Mouse (Mus musculus): ENCODE data around the gene Nucks1. TPM values are rescaled to one million over a fixed set of nuclear protein-coding genes. Genes with fewer than 3 reads are reported as not detected.

Nucks1 gene
- polyA plus RNA-seq, 1 experiment from 2014 or later = 64.1 TPM

- Histone ChIP-seq H3K36me3 (ENCODE audit: control insufficient read depth, insufficient read depth, low read length) (no peaks in the 10 kb centered on the region), H3K9me3 (replicated peaks; ENCODE audit: control insufficient read depth, low read length) (no peaks in the 10 kb centered on the region), H3K4me3 (replicated peaks; ENCODE audit: low read length) (no peak overlapping the region), H3K4me2 (ENCODE audit: low read depth, low read length) (no peak overlapping the region), H3K27me3 (ENCODE audit: control insufficient read depth, insufficient read depth, low read length) (no peaks in the 10 kb centered on the region), H3K9ac (ENCODE audit: low read length) (no peak overlapping the region), H3K4me1 (ENCODE audit: control insufficient read depth, insufficient read depth, low read length) (no peaks in the 10 kb centered on the region), H3K27ac (ENCODE audit: low read length) (no peak overlapping the region)
- 71% methylated on average over 2 of the region's 2 CpGs for WGBS
- no peak for ATAC-seq (ENCODE audit: insufficient read depth, low FRiP score)
Measured at GRCm38 (mm10) chr1:131879816-131880215, 30.5 kb upstream of the Nucks1 start.

DNA sequence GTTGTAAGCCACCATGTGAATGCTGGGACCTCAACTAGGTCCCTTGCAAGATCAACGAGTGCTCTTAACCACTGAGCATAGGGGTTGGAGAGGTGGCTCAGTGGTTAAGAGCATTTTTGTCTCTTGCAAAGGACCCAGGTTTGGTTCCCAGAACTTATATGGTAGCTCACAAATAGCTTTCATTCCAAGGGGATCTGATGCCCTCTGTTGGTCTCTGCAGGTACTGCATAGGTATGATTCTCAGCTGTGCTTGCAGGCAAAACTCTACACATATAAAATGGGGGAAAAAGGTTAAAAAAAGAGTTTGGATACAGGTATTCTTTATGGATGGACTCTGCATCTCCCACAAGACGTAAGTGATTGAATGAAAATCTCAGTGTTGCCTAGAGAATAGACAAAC, 27.5 kb upstream of the Nucks1 start:
- Histone ChIP-seq H3K27ac (ENCODE audit: low read length) (no peak overlapping the region), H3K27me3 (ENCODE audit: control insufficient read depth, insufficient read depth, low read length) (no peaks in the 10 kb centered on the region), H3K4me1 (ENCODE audit: control insufficient read depth, insufficient read depth, low read length) (no peaks in the 10 kb centered on the region), H3K9me3 (replicated peaks; ENCODE audit: control insufficient read depth, low read length) (no peaks in the 10 kb centered on the region), H3K36me3 (ENCODE audit: control insufficient read depth, insufficient read depth, low read length) (no peaks in the 10 kb centered on the region), H3K4me2 (ENCODE audit: low read depth, low read length) (no peak overlapping the region), H3K4me3 (replicated peaks; ENCODE audit: low read length) (no peak overlapping the region), H3K9ac (ENCODE audit: low read length) (no peak overlapping the region)
- 59% methylated on average over 2 of the region's 2 CpGs for WGBS
- no peak for ATAC-seq (ENCODE audit: insufficient read depth, low FRiP score)

DNA sequence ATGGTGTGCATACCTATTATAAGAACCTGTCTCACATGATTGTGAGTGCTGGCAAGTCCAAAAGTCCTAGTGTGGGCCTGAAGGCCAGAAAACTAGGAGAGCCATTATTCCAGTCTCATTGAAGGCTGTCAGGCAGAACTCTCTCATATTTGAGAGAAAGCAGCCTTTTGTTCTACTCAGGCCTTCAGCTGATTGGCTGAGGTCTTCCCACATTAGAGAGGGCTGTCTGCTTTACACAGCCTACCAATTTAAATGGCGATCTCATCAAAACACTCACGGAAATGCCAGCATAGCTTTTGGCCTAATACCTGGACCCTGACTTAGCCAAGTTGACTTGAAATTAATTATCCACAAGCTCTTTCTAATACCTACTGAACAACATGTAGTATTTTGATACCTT, 24.2 kb upstream of the Nucks1 start:
- Histone ChIP-seq H3K27me3 (ENCODE audit: control insufficient read depth, insufficient read depth, low read length) (no peaks in the 10 kb centered on the region), H3K4me3 (replicated peaks; ENCODE audit: low read length) (no peak overlapping the region), H3K27ac (ENCODE audit: low read length) (no peak overlapping the region), H3K4me1 (ENCODE audit: control insufficient read depth, insufficient read depth, low read length) (no peaks in the 10 kb centered on the region), H3K36me3 (ENCODE audit: control insufficient read depth, insufficient read depth, low read length) (no peaks in the 10 kb centered on the region), H3K9ac (ENCODE audit: low read length) (no peak overlapping the region), H3K9me3 (replicated peaks; ENCODE audit: control insufficient read depth, low read length) (no peaks in the 10 kb centered on the region), H3K4me2 (ENCODE audit: low read depth, low read length) (no peak overlapping the region)
- 74% methylated on average over 2 of the region's 2 CpGs for WGBS
- ATAC-seq (ENCODE audit: insufficient read depth, low FRiP score) = no peak

GRCm38 (mm10) chr1:131886641-131887040, 23.7 kb upstream of the Nucks1 start:
- Histone ChIP-seq H3K9me3 (replicated peaks; ENCODE audit: control insufficient read depth, low read length) (no peaks in the 10 kb centered on the region), H3K36me3 (ENCODE audit: control insufficient read depth, insufficient read depth, low read length) (no peaks in the 10 kb centered on the region), H3K4me1 (ENCODE audit: control insufficient read depth, insufficient read depth, low read length) (no peaks in the 10 kb centered on the region), H3K9ac (ENCODE audit: low read length) (no peak overlapping the region), H3K27ac (ENCODE audit: low read length) (no peak overlapping the region), H3K27me3 (ENCODE audit: control insufficient read depth, insufficient read depth, low read length) (no peaks in the 10 kb centered on the region), H3K4me2 (ENCODE audit: low read depth, low read length) (no peak overlapping the region), H3K4me3 (replicated peaks; ENCODE audit: low read length) (no peak overlapping the region)
- WGBS = 69% methylated on average over 3 of the region's 3 CpGs
- no peak for ATAC-seq (ENCODE audit: insufficient read depth, low FRiP score)

GRCm38 (mm10) chr1:131890043-131890658, 20.2 kb upstream of the Nucks1 start:
- H3K27me3 ChIP-seq (ENCODE audit: control insufficient read depth, insufficient read depth, low read length) = no peaks in the 10 kb centered on the region
- no peaks in the 10 kb centered on the region for H3K9me3 ChIP-seq (replicated peaks; ENCODE audit: control insufficient read depth, low read length)
- no peak overlapping the region for H3K4me3 ChIP-seq (replicated peaks; ENCODE audit: low read length)
- no peak overlapping the region for H3K9ac ChIP-seq (ENCODE audit: low read length)
- H3K4me2 ChIP-seq (ENCODE audit: low read depth, low read length) = no peak overlapping the region
- no peaks in the 10 kb centered on the region for H3K36me3 ChIP-seq (ENCODE audit: control insufficient read depth, insufficient read depth, low read length)
- H3K4me1 ChIP-seq (ENCODE audit: control insufficient read depth, insufficient read depth, low read length) = no peaks in the 10 kb centered on the region
- no peak overlapping the region for H3K27ac ChIP-seq (ENCODE audit: low read length)
- ATAC-seq (ENCODE audit: insufficient read depth, low FRiP score) = peak; percentile 29; the same call in 1 of the 2 replicates
- WGBS = 58% methylated on average over 6 of the region's 6 CpGs

DNA sequence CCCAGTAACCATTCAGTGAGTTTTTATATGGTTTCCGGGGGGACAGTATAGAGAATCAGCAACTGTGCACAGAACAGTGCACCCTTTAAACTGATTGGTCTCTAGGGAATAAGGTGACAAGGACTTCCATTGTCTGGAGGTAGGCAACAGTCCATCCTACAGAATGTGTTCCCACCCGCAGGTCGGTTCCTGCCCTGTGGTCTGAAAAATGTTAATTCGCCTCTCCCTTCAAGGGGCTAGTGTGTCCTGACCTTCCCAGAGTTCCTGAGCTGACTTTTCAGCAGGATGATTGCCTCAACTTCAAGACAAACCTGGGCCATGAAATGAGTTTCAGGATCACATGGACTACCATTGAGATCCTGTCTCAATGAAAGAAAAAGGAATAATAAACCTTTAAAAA, 18.9 kb upstream of the Nucks1 start:
- Histone ChIP-seq H3K9me3 (replicated peaks; ENCODE audit: control insufficient read depth, low read length) (no peaks in the 10 kb centered on the region), H3K9ac (ENCODE audit: low read length) (no peak overlapping the region), H3K4me3 (replicated peaks; ENCODE audit: low read length) (no peak overlapping the region), H3K4me2 (ENCODE audit: low read depth, low read length) (no peak overlapping the region), H3K27me3 (ENCODE audit: control insufficient read depth, insufficient read depth, low read length) (no peaks in the 10 kb centered on the region), H3K36me3 (ENCODE audit: control insufficient read depth, insufficient read depth, low read length) (no peaks in the 10 kb centered on the region), H3K4me1 (ENCODE audit: control insufficient read depth, insufficient read depth, low read length) (no peaks in the 10 kb centered on the region), H3K27ac (ENCODE audit: low read length) (no peak overlapping the region)
- no peak for ATAC-seq (ENCODE audit: insufficient read depth, low FRiP score)
- WGBS = 71% methylated on average over 4 of the region's 4 CpGs

DNA sequence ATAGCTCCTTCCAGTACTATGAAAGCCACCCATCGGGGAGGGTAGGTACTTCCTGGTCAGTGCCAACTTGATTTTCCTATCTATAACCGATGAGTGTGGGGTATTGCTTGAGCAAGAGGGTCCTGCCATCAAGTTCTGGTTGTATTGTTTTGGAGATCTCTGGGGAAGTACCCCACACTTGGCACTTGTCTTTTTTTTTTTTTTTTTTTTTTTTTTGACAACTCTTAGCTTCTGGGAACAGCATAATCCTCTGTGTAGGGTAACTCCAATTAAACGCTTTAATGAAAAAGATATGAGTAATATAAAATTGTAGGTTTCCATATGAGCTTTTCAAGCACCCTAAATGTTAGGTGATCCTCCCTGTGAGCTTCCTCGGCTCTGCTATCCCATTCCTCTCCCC, 7.7 kb upstream of the Nucks1 start:
- Histone ChIP-seq H3K27me3 (ENCODE audit: control insufficient read depth, insufficient read depth, low read length) (no peaks in the 10 kb centered on the region), H3K27ac (ENCODE audit: low read length) (no peak overlapping the region), H3K9ac (ENCODE audit: low read length) (no peak overlapping the region), H3K36me3 (ENCODE audit: control insufficient read depth, insufficient read depth, low read length) (no peaks in the 10 kb centered on the region), H3K4me1 (ENCODE audit: control insufficient read depth, insufficient read depth, low read length) (no peaks in the 10 kb centered on the region), H3K4me2 (ENCODE audit: low read depth, low read length) (no peak overlapping the region), H3K9me3 (replicated peaks; ENCODE audit: control insufficient read depth, low read length) (no peaks in the 10 kb centered on the region), H3K4me3 (replicated peaks; ENCODE audit: low read length) (no peak overlapping the region)
- 85% methylated on average over 4 of the region's 4 CpGs for WGBS
- ATAC-seq (ENCODE audit: insufficient read depth, low FRiP score) = no peak

DNA sequence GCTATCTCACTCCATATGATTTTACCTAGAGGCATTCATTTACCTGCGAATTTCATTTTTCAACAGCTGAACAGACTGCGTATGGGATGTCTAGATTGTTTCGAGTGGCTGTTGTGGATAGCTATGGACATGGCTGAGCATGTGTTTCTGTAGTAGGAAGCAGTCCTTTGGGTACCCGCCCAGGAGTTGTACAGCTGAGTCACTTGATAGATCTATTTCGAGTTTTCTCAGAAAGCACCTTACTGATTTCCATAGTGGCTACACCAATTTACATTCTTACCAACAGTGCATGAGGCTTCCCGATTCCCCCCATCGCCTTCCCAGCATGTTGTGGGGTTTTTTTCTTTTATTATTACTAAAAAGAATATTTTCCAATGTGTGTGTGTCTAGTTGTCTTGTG, 7.1 kb upstream of the Nucks1 start:
- H3K9me3 ChIP-seq (replicated peaks; ENCODE audit: control insufficient read depth, low read length) = no peaks in the 10 kb centered on the region
- H3K27me3 ChIP-seq (ENCODE audit: control insufficient read depth, insufficient read depth, low read length) = no peaks in the 10 kb centered on the region
- no peak overlapping the region for H3K4me2 ChIP-seq (ENCODE audit: low read depth, low read length)
- no peak overlapping the region for H3K27ac ChIP-seq (ENCODE audit: low read length)
- no peaks in the 10 kb centered on the region for H3K4me1 ChIP-seq (ENCODE audit: control insufficient read depth, insufficient read depth, low read length)
- ATAC-seq (ENCODE audit: insufficient read depth, low FRiP score) = no peak
- H3K9ac ChIP-seq (ENCODE audit: low read length) = no peak overlapping the region
- H3K4me3 ChIP-seq (replicated peaks; ENCODE audit: low read length) = no peak overlapping the region
- no peaks in the 10 kb centered on the region for H3K36me3 ChIP-seq (ENCODE audit: control insufficient read depth, insufficient read depth, low read length)
- 89% methylated on average over 7 of the region's 7 CpGs for WGBS

DNA sequence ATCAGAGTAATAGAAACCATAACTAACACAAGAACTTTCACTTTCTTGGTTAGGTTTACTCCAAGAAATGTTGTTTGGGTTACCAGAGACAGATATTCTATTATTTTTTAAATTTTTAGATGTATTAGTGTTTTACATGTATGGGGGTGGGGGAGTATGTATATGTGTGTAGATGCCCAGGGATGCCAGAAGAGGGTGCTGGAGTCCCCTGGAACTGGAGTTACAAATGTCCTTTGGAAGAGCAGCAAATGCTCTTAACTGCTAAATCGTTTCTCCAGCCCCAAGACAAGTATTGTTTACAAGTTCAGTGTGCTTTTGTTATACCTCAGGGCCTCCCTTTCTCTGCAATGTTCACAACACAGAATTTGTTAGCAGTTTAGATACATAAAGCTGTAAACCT, 4.8 kb upstream of the Nucks1 start:
- no peaks in the 10 kb centered on the region for H3K4me1 ChIP-seq (ENCODE audit: control insufficient read depth, insufficient read depth, low read length)
- no peak overlapping the region for H3K4me3 ChIP-seq (replicated peaks; ENCODE audit: low read length)
- no peak overlapping the region for H3K9ac ChIP-seq (ENCODE audit: low read length)
- H3K27me3 ChIP-seq (ENCODE audit: control insufficient read depth, insufficient read depth, low read length) = no peaks in the 10 kb centered on the region
- no peaks in the 10 kb centered on the region for H3K36me3 ChIP-seq (ENCODE audit: control insufficient read depth, insufficient read depth, low read length)
- H3K27ac ChIP-seq (ENCODE audit: low read length) = no peak overlapping the region
- H3K4me2 ChIP-seq (ENCODE audit: low read depth, low read length) = no peak overlapping the region
- 4% methylated on average over 1 of the region's 1 CpGs for WGBS
- no peaks in the 10 kb centered on the region for H3K9me3 ChIP-seq (replicated peaks; ENCODE audit: control insufficient read depth, low read length)
- ATAC-seq (ENCODE audit: insufficient read depth, low FRiP score) = no peak

- no peaks in the 10 kb centered on the region for H3K9me3 ChIP-seq (replicated peaks; ENCODE audit: control insufficient read depth, low read length)
- H3K4me3 ChIP-seq (replicated peaks; ENCODE audit: low read length) = no peak overlapping the region
- WGBS = 84% methylated on average over 3 of the region's 3 CpGs
- no peaks in the 10 kb centered on the region for H3K36me3 ChIP-seq (ENCODE audit: control insufficient read depth, insufficient read depth, low read length)
- no peak for ATAC-seq (ENCODE audit: insufficient read depth, low FRiP score)
- no peak overlapping the region for H3K27ac ChIP-seq (ENCODE audit: low read length)
- no peak overlapping the region for H3K9ac ChIP-seq (ENCODE audit: low read length)
- peaks cover 12% of the 10 kb centered on the region for H3K4me1 ChIP-seq (ENCODE audit: control insufficient read depth, insufficient read depth, low read length)
- H3K27me3 ChIP-seq (ENCODE audit: control insufficient read depth, insufficient read depth, low read length) = no peaks in the 10 kb centered on the region
- no peak overlapping the region for H3K4me2 ChIP-seq (ENCODE audit: low read depth, low read length)
Measured at GRCm38 (mm10) chr1:131908456-131908855, 1.9 kb upstream of the Nucks1 start.
